Comparison of ENCODE assay signal across 17 mouse cellular contexts in genomic region chr5:72095015-72095414, GRCm38 (mm10).
DNase-seq lines count a peak whose midpoint lies in the region; ATAC-seq and TF ChIP-seq lines count a peak whose summit lies in the region.
"Had no signal": no experiment of that assay in that cellular context is flagged by ENCODE, and none has a peak within 500 bp of the region (broad histone marks: within the 10 kb centered on the region; RNA-seq: fewer than 3 reads in every experiment).

No protein-coding gene starts in this region.

- H3K9ac ChIP-seq in forebrain, embryonic 16.5 days (replicated peaks; ENCODE audit: low read depth, low read length), result no peak overlapping the region
- H3K9ac ChIP-seq in midbrain, embryonic 15.5 days, result no peak overlapping the region
- H3K9ac ChIP-seq in midbrain, postnatal 0 days (replicated peaks; ENCODE audit: low read length, poor library complexity, severe bottlenecking), result no peak overlapping the region
- H3K9ac ChIP-seq: embryonic facial prominence, embryonic 13.5 days; heart, embryonic 13.5 days; hindbrain, embryonic 13.5 days; intestine, embryonic 15.5 days had no signal

- H3K4me2 ChIP-seq in forebrain, embryonic 16.5 days (ENCODE audit: low read length), result no peak overlapping the region
- no peak overlapping the region for H3K4me2 ChIP-seq in midbrain, embryonic 15.5 days
- no peak overlapping the region for H3K4me2 ChIP-seq in midbrain, postnatal 0 days (ENCODE audit: low read depth, low read length, poor library complexity, severe bottlenecking)
- H3K4me2 ChIP-seq: embryonic facial prominence, embryonic 13.5 days; heart, embryonic 13.5 days; hindbrain, embryonic 13.5 days; intestine, embryonic 15.5 days had no signal

- H3K27me3 ChIP-seq in forebrain, embryonic 16.5 days (replicated peaks; ENCODE audit: control insufficient read depth, insufficient read depth, low read length), result no peaks in the 10 kb centered on the region
- H3K27me3 ChIP-seq in forebrain, embryonic 10.5 days (ENCODE audit: poor library complexity, severe bottlenecking), result no peaks in the 10 kb centered on the region
- no peaks in the 10 kb centered on the region for H3K27me3 ChIP-seq in midbrain, embryonic 15.5 days (replicated peaks)
- H3K27me3 ChIP-seq in midbrain, postnatal 0 days (ENCODE audit: insufficient read depth, low read length), result no peaks in the 10 kb centered on the region
- H3K27me3 ChIP-seq: embryonic facial prominence, embryonic 13.5 days; heart, embryonic 13.5 days; hindbrain, embryonic 13.5 days; intestine, embryonic 15.5 days had no signal

- WGBS in forebrain, embryonic 16.5 days, result 93% methylated on average over 2 of the region's 2 CpGs
- 95% methylated on average over 2 of the region's 2 CpGs for WGBS in forebrain, embryonic 10.5 days
- WGBS in midbrain, embryonic 15.5 days, result 85% methylated on average over 2 of the region's 2 CpGs
- 92% methylated on average over 2 of the region's 2 CpGs for WGBS in midbrain, postnatal 0 days

- no peak overlapping the region for H3K4me3 ChIP-seq in forebrain, embryonic 16.5 days (replicated peaks; ENCODE audit: low read length)
- H3K4me3 ChIP-seq in forebrain, embryonic 10.5 days, result no peak overlapping the region
- H3K4me3 ChIP-seq in layer of hippocampus, adult 2 months, result no peak overlapping the region
- no peak overlapping the region for H3K4me3 ChIP-seq in midbrain, embryonic 15.5 days
- no peak overlapping the region for H3K4me3 ChIP-seq in midbrain, postnatal 0 days (ENCODE audit: low read depth, low read length)
- H3K4me3 ChIP-seq: embryonic facial prominence, embryonic 13.5 days; gastrocnemius, adult 2 months; heart, embryonic 13.5 days; hindbrain, embryonic 13.5 days; intestine, embryonic 15.5 days had no signal

- no peak for DNase-seq in forebrain, embryonic 10.5 days (ENCODE audit: extremely low spot score, low spot score)
- no peak for DNase-seq in layer of hippocampus, adult 2 months (ENCODE audit: low spot score in 2 of 2)
- DNase-seq in layer of hippocampus, postnatal 14 days (ENCODE audit: low spot score in 2 of 2), result no peak
- no peak for DNase-seq in midbrain, postnatal 0 days (ENCODE audit: low spot score)
- no peak for DNase-seq in urinary bladder, postnatal 25 days (ENCODE audit: low spot score)
- DNase-seq: adrenal gland, adult 2 months; adrenal gland, postnatal 25 days; cerebellum, adult 9-11 months; gastrocnemius, adult 2 months; gastrocnemius, postnatal 25 days; heart, postnatal 36 days had no signal

- no peaks in the 10 kb centered on the region for H3K9me3 ChIP-seq in forebrain, embryonic 16.5 days (ENCODE audit: control insufficient read depth, low read length)
- H3K9me3 ChIP-seq in forebrain, embryonic 10.5 days, result no peaks in the 10 kb centered on the region
- no peaks in the 10 kb centered on the region for H3K9me3 ChIP-seq in midbrain, embryonic 15.5 days
- no peaks in the 10 kb centered on the region for H3K9me3 ChIP-seq in midbrain, postnatal 0 days (ENCODE audit: low read length)
- H3K9me3 ChIP-seq: embryonic facial prominence, embryonic 13.5 days; heart, embryonic 13.5 days; hindbrain, embryonic 13.5 days; intestine, embryonic 15.5 days had no signal

- H3K27ac ChIP-seq in forebrain, embryonic 16.5 days (ENCODE audit: low read length), result no peak overlapping the region
- H3K27ac ChIP-seq in forebrain, embryonic 10.5 days, result no peak overlapping the region
- peak overlapping the region; percentile 19; the same call in 1 of the 2 replicates for H3K27ac ChIP-seq in layer of hippocampus, adult 2 months
- no peak overlapping the region for H3K27ac ChIP-seq in midbrain, embryonic 15.5 days
- H3K27ac ChIP-seq in midbrain, postnatal 0 days (ENCODE audit: low read depth, low read length), result no peak overlapping the region
- H3K27ac ChIP-seq: embryonic facial prominence, embryonic 13.5 days; gastrocnemius, adult 2 months; heart, embryonic 13.5 days; hindbrain, embryonic 13.5 days; intestine, embryonic 15.5 days had no signal

- H3K4me1 ChIP-seq in forebrain, embryonic 16.5 days (replicated peaks; ENCODE audit: control insufficient read depth, insufficient read depth, low read length), result no peaks in the 10 kb centered on the region
- no peaks in the 10 kb centered on the region for H3K4me1 ChIP-seq in forebrain, embryonic 10.5 days
- no peaks in the 10 kb centered on the region for H3K4me1 ChIP-seq in midbrain, embryonic 15.5 days
- no peaks in the 10 kb centered on the region for H3K4me1 ChIP-seq in midbrain, postnatal 0 days (ENCODE audit: insufficient read depth, low read length)
- H3K4me1 ChIP-seq: embryonic facial prominence, embryonic 13.5 days; heart, embryonic 13.5 days; hindbrain, embryonic 13.5 days; intestine, embryonic 15.5 days had no signal

- no peak for TF ChIP-seq CTCF in layer of hippocampus, adult 2 months (conservative IDR thresholded peaks at IDR 0.05)
- TF ChIP-seq CTCF in midbrain, postnatal 0 days (IDR thresholded peaks at IDR 0.05), result no peak

- no peaks in the 10 kb centered on the region for H3K36me3 ChIP-seq in forebrain, embryonic 16.5 days (ENCODE audit: control insufficient read depth, insufficient read depth)
- no peaks in the 10 kb centered on the region for H3K36me3 ChIP-seq in forebrain, embryonic 10.5 days (replicated peaks)
- no peaks in the 10 kb centered on the region for H3K36me3 ChIP-seq in midbrain, embryonic 15.5 days (replicated peaks)
- H3K36me3 ChIP-seq in midbrain, postnatal 0 days (ENCODE audit: insufficient read depth, low read length), result no peaks in the 10 kb centered on the region
- H3K36me3 ChIP-seq: embryonic facial prominence, embryonic 13.5 days; heart, embryonic 13.5 days; hindbrain, embryonic 13.5 days; intestine, embryonic 15.5 days had no signal

- peak; percentile 36; the same call in 1 of the 2 replicates for ATAC-seq in forebrain, embryonic 16.5 days
- ATAC-seq in midbrain, embryonic 15.5 days (replicated peaks), result 0 out of 2 replicates have a peak, but pooled peaks have one; percentile 52
- ATAC-seq in midbrain, postnatal 0 days (ENCODE audit: low FRiP score), result no peak
- ATAC-seq: intestine, embryonic 15.5 days had no signal
